Mouse (Mus musculus) midbrain, embryonic 12.5 days (tissue): ENCODE measurements at regions not wholly inside any gene's neighbourhood (a gene's known extent, or its start where the extent isn't known, plus 50 kb on each side); places are given as distances from the start of the nearest gene placed in this dataset.

Source experiments
- ATAC-seq: fragments of 200-750 bp; cut with Nextera tagmentation; 2 replicates; pipeline ENCODE4 v1.8.0; 2017; ENCODE audit warnings: low read depth, moderate TSS enrichment, moderate library complexity; ENCODE audit not compliant: low FRiP score
- H3K27ac ChIP-seq: fragments of 300-500 bp; sonication (generic); replicated peaks from 2 replicates; pipeline ENCODE4 v1.5.1; 2016; ENCODE audit warnings: mild to moderate bottlenecking
- H3K27me3 ChIP-seq: fragments of 300-500 bp; sonication (generic); 2 replicates; pipeline ENCODE4 v1.6.1; 2016; ENCODE audit warnings: mild to moderate bottlenecking
- H3K36me3 ChIP-seq: fragments of 300-500 bp; sonication (generic); 2 replicates; pipeline ENCODE4 v1.6.1; 2016
- H3K4me1 ChIP-seq: fragments of 300-500 bp; sonication (generic); 2 replicates; pipeline ENCODE4 v1.6.1; 2016
- H3K4me2 ChIP-seq: fragments of 300-500 bp; sonication (generic); replicated peaks from 2 replicates; pipeline ENCODE4 v1.6.1; 2016; ENCODE audit warnings: mild to moderate bottlenecking, moderate library complexity
- H3K4me3 ChIP-seq: fragments of 300-500 bp; sonication (generic); 2 replicates; pipeline ENCODE4 v1.5.1; 2016; ENCODE audit warnings: mild to moderate bottlenecking
- H3K9ac ChIP-seq: fragments of 300-500 bp; sonication (generic); replicated peaks from 2 replicates; pipeline ENCODE4 v1.6.1; 2016; ENCODE audit warnings: mild to moderate bottlenecking, moderate library complexity
- H3K9me3 ChIP-seq: fragments of 300-500 bp; sonication (generic); 2 replicates; pipeline ENCODE4 v1.6.1; 2016; ENCODE audit warnings: mild to moderate bottlenecking
- WGBS: fragments of 180-500 bp; shearing (Covaris S2); methylation state at CpG from one replicate; pipeline ENCODE4 v1.1.7; 2016; 5-methylcytosine and 5-hydroxymethylcytosine counted together

GRCm38 (mm10) chr6:143477396-143477795 is 310.4 kb downstream of the Etnk1 start:
- no peak overlapping the region for H3K9ac ChIP-seq
- no peak overlapping the region for H3K4me3 ChIP-seq
- H3K36me3 ChIP-seq: no peaks in the 10 kb centered on the region
- no peaks in the 10 kb centered on the region for H3K4me1 ChIP-seq
- no peak overlapping the region for H3K27ac ChIP-seq
- no peaks in the 10 kb centered on the region for H3K9me3 ChIP-seq
- ATAC-seq: no peak
- H3K4me2 ChIP-seq: no peak overlapping the region
- 100% methylated on average over 2 of the region's 2 CpGs for WGBS
- no peaks in the 10 kb centered on the region for H3K27me3 ChIP-seq

- H3K27me3 ChIP-seq: no peaks in the 10 kb centered on the region
- ATAC-seq: no peak
- WGBS: 85% methylated on average over 7 of the region's 7 CpGs
- H3K4me3 ChIP-seq: no peak overlapping the region
- H3K4me1 ChIP-seq: no peaks in the 10 kb centered on the region
- H3K4me2 ChIP-seq: no peak overlapping the region
- no peak overlapping the region for H3K9ac ChIP-seq
- no peaks in the 10 kb centered on the region for H3K36me3 ChIP-seq
- H3K9me3 ChIP-seq: no peaks in the 10 kb centered on the region
- H3K27ac ChIP-seq: no peak overlapping the region
These were observed 312.2 kb downstream of the Etnk1 start for GRCm38 (mm10) chr6:143479239-143479638.

GRCm38 (mm10) chr6:143479701-143480388 is 312.8 kb downstream of the Etnk1 start:
- no peak for ATAC-seq
- Histone ChIP-seq H3K4me1 (no peaks in the 10 kb centered on the region), H3K4me3 (no peak overlapping the region), H3K9ac (no peak overlapping the region), H3K36me3 (no peaks in the 10 kb centered on the region), H3K27me3 (no peaks in the 10 kb centered on the region), H3K4me2 (no peak overlapping the region), H3K27ac (no peak overlapping the region), H3K9me3 (no peaks in the 10 kb centered on the region)
- WGBS: 91% methylated on average over 6 of the region's 6 CpGs

GRCm38 (mm10) chr6:143482272-143482671 is 315.3 kb downstream of the Etnk1 start:
- Histone ChIP-seq H3K27me3 (no peaks in the 10 kb centered on the region), H3K4me1 (no peaks in the 10 kb centered on the region), H3K4me2 (no peak overlapping the region), H3K4me3 (no peak overlapping the region), H3K27ac (no peak overlapping the region), H3K9ac (no peak overlapping the region), H3K36me3 (no peaks in the 10 kb centered on the region), H3K9me3 (no peaks in the 10 kb centered on the region)
- ATAC-seq: no peak
- 79% methylated on average over 4 of the region's 4 CpGs for WGBS

GRCm38 (mm10) chr6:143482868-143483267 is 315.8 kb downstream of the Etnk1 start:
- Histone ChIP-seq H3K9ac (no peak overlapping the region), H3K4me1 (no peaks in the 10 kb centered on the region), H3K36me3 (no peaks in the 10 kb centered on the region), H3K4me2 (no peak overlapping the region), H3K27ac (no peak overlapping the region), H3K9me3 (no peaks in the 10 kb centered on the region), H3K4me3 (no peak overlapping the region), H3K27me3 (no peaks in the 10 kb centered on the region)
- 95% methylated on average over 6 of the region's 6 CpGs for WGBS
- ATAC-seq: no peak

- Histone ChIP-seq H3K9ac (no peak overlapping the region), H3K27me3 (no peaks in the 10 kb centered on the region), H3K9me3 (no peaks in the 10 kb centered on the region), H3K27ac (no peak overlapping the region), H3K4me1 (no peaks in the 10 kb centered on the region), H3K4me3 (no peak overlapping the region), H3K4me2 (no peak overlapping the region), H3K36me3 (no peaks in the 10 kb centered on the region)
- no peak for ATAC-seq
- WGBS: 93% methylated on average over 6 of the region's 6 CpGs
These were observed 317.9 kb downstream of the Etnk1 start for GRCm38 (mm10) chr6:143484941-143485340.

GRCm38 (mm10) chr6:143487003-143487402 is 320.0 kb downstream of the Etnk1 start:
- H3K9ac ChIP-seq: no peak overlapping the region
- 93% methylated on average over 10 of the region's 10 CpGs for WGBS
- H3K4me3 ChIP-seq: no peak overlapping the region
- H3K27me3 ChIP-seq: no peaks in the 10 kb centered on the region
- no peak overlapping the region for H3K27ac ChIP-seq
- no peaks in the 10 kb centered on the region for H3K9me3 ChIP-seq
- H3K4me1 ChIP-seq: no peaks in the 10 kb centered on the region
- no peak for ATAC-seq
- no peaks in the 10 kb centered on the region for H3K36me3 ChIP-seq
- H3K4me2 ChIP-seq: no peak overlapping the region

- ATAC-seq: no peak
- Histone ChIP-seq H3K9me3 (no peaks in the 10 kb centered on the region), H3K9ac (no peak overlapping the region), H3K27ac (no peak overlapping the region), H3K36me3 (no peaks in the 10 kb centered on the region), H3K4me3 (no peak overlapping the region), H3K27me3 (no peaks in the 10 kb centered on the region), H3K4me2 (no peak overlapping the region), H3K4me1 (no peaks in the 10 kb centered on the region)
- 95% methylated on average over 6 of the region's 6 CpGs for WGBS
These were observed 323.0 kb downstream of the Etnk1 start for GRCm38 (mm10) chr6:143490019-143490418.

GRCm38 (mm10) chr6:143491380-143491779 is 324.4 kb downstream of the Etnk1 start:
- no peak overlapping the region for H3K27ac ChIP-seq
- no peaks in the 10 kb centered on the region for H3K27me3 ChIP-seq
- no peak overlapping the region for H3K4me3 ChIP-seq
- H3K9me3 ChIP-seq: no peaks in the 10 kb centered on the region
- H3K36me3 ChIP-seq: no peaks in the 10 kb centered on the region
- H3K4me2 ChIP-seq: no peak overlapping the region
- no peak for ATAC-seq
- no peaks in the 10 kb centered on the region for H3K4me1 ChIP-seq
- WGBS: 95% methylated on average over 5 of the region's 5 CpGs
- no peak overlapping the region for H3K9ac ChIP-seq

- no peak for ATAC-seq
- Histone ChIP-seq H3K27ac (no peak overlapping the region), H3K36me3 (no peaks in the 10 kb centered on the region), H3K4me2 (no peak overlapping the region), H3K4me1 (no peaks in the 10 kb centered on the region), H3K9ac (no peak overlapping the region), H3K27me3 (no peaks in the 10 kb centered on the region), H3K4me3 (no peak overlapping the region), H3K9me3 (no peaks in the 10 kb centered on the region)
- WGBS: 89% methylated on average over 3 of the region's 3 CpGs
These were observed 326.5 kb downstream of the Etnk1 start for GRCm38 (mm10) chr6:143493543-143493942.

GRCm38 (mm10) chr6:143494341-143494740 is 327.3 kb downstream of the Etnk1 start:
- no peaks in the 10 kb centered on the region for H3K27me3 ChIP-seq
- 92% methylated on average over 11 of the region's 11 CpGs for WGBS
- H3K9me3 ChIP-seq: no peaks in the 10 kb centered on the region
- no peak overlapping the region for H3K9ac ChIP-seq
- H3K27ac ChIP-seq: no peak overlapping the region
- H3K4me3 ChIP-seq: no peak overlapping the region
- H3K4me1 ChIP-seq: no peaks in the 10 kb centered on the region
- no peak overlapping the region for H3K4me2 ChIP-seq
- H3K36me3 ChIP-seq: no peaks in the 10 kb centered on the region
- no peak for ATAC-seq

GRCm38 (mm10) chr6:143494886-143495285 is 327.9 kb downstream of the Etnk1 start:
- no peaks in the 10 kb centered on the region for H3K9me3 ChIP-seq
- no peaks in the 10 kb centered on the region for H3K36me3 ChIP-seq
- no peak for ATAC-seq
- H3K27me3 ChIP-seq: no peaks in the 10 kb centered on the region
- no peak overlapping the region for H3K9ac ChIP-seq
- H3K27ac ChIP-seq: no peak overlapping the region
- no peak overlapping the region for H3K4me2 ChIP-seq
- H3K4me1 ChIP-seq: no peaks in the 10 kb centered on the region
- H3K4me3 ChIP-seq: no peak overlapping the region
- WGBS: 79% methylated on average over 7 of the region's 7 CpGs

GRCm38 (mm10) chr6:143498764-143499163 is 331.7 kb downstream of the Etnk1 start:
- no peaks in the 10 kb centered on the region for H3K36me3 ChIP-seq
- 0 out of 2 replicates have a peak, but pooled peaks cover 3% of the 10 kb centered on the region for H3K4me1 ChIP-seq
- H3K27me3 ChIP-seq: no peaks in the 10 kb centered on the region
- ATAC-seq: no peak
- H3K9me3 ChIP-seq: no peaks in the 10 kb centered on the region
- no peak overlapping the region for H3K4me2 ChIP-seq
- H3K27ac ChIP-seq: no peak overlapping the region
- WGBS: 84% methylated on average over 14 of the region's 14 CpGs
- no peak overlapping the region for H3K9ac ChIP-seq
- H3K4me3 ChIP-seq: no peak overlapping the region
